Mouse (Mus musculus) thymus, postnatal 36 days (tissue): ENCODE measurements around the gene Ell.

Source experiments
- DNase-seq, 2 experiments: peaks; one replicate each; pipeline ENCODE4 v3.0.0; 2022; ENCODE audit warnings: mixed read lengths in 2 of 2

Ell gene

DNA sequence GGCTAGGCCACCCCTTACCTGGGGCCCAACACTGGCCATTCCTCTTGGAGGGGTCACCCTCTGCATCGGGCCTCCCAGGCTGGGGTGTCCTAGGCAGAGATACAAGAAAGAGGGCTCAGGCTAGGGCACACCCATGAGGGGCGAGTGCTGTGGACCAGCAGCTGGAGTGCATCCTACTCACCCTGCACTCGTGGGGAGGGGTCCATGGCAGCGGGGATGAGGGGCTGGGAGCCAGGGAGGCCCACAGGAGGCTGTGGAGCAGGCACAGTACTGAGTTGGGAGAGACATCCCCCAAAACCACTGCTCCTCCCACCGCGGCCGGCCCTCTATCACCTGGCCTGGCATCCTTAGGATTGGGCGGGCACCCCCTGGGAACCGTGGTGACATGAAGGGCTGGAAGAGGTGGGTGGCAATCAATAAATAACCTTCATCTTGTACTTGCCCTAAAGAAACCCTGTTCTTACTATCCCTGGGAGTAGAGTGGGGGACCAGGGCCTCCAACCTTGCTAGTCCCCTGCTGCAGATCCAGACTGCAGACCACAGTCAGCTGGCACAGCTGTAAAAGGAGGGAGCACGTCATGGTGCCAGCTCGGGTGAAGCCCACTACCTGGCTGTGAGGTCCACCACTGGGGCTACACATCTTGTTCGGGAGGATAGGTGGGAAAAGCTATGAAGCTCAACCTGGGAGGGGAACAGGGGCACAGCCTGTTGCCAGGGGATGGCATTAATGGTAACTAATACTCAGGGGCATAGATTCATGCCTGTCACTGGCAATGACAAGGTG, 60.4 kb downstream of the Ell start:
- no peak for DNase-seq

DNA sequence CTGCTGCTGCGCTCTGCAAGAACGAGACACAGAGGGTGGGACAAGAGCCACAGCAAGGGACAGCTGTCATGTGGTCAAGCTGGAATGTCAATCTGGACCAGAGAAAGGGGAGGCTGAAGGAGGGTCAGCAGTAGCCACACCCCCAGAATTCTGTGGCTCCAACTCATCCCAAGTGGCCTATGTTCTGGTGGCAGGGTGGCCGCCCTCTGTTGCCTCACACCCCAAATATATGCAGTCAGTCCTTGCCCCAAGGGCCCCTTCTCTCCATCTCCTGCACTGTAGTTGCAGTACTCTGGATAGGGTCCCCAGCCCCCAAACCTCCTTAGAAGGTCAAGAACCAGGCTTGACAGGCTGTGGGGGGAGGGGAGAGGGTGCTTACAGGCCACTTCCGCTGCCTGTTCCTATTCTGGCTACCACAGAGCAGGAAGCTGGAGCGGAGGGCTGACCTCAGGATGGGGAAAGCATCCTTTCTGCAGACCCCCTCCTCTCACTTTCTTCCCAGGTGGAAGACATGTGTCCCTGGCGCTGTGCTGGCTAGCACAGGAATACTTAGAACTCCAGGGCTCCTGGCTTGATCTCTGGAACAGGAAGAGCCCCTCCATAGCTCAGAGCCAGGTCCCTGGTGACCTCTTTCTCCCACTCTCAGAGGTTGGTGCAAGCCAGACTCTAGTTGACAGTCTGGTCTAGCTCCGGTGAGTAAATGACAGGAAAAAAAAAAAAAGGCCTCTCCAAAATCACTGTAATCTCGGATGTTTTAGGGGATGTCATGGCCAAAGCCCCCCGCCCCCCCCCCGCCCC, 61.4 kb downstream of the Ell start:
- no peak for DNase-seq

GRCm38 (mm10) chr8:70601271-70601649, 62.0 kb downstream of the Ell start:
- DNase-seq = peak; percentile 56 to 77

GRCm38 (mm10) chr8:70602139-70602811, 63.0 kb downstream of the Ell start:
- DNase-seq = peak in 1 of 2 experiments; percentile 7

GRCm38 (mm10) chr8:70604558-70604957, 65.3 kb downstream of the Ell start:
- DNase-seq = peak in 1 of 2 experiments; percentile 5

GRCm38 (mm10) chr8:70605871-70606779, 66.9 kb downstream of the Ell start:
- peak in 1 of 2 experiments; percentile 10 for DNase-seq

GRCm38 (mm10) chr8:70606780-70607602, 67.7 kb downstream of the Ell start:
- DNase-seq = peak in 1 of 2 experiments; percentile 25

DNA sequence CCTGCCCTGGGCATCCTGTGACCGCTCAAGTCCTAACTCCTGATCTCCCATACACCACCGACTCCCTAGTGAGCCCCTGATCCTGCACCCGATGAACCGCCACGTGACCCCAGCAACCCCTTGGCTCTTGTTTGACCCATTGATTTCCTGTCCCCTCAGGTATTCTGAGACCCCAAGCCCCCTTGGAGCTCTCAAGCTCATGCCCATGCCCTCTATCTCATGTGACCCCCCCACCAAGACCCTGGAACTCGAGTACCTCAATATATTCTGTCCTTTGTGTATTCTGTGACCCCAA, 68.3 kb downstream of the Ell start:
- DNase-seq = peak in 1 of 2 experiments; percentile 40

GRCm38 (mm10) chr8:70607898-70608748, 68.9 kb downstream of the Ell start:
- DNase-seq = peak; percentile 53 to 64

GRCm38 (mm10) chr8:70608749-70609367, 69.6 kb downstream of the Ell start, which contains the start of gene Ssbp4:
Gene Ssbp4, minus strand, starts transcription at chr8:70608872.
- no peak for DNase-seq

- DNase-seq = peak; percentile 84 to 92
These were observed 70.2 kb downstream of the Ell start for GRCm38 (mm10) chr8:70609368-70609848.

- peak; percentile 77 to 88 for DNase-seq
These were observed 70.9 kb downstream of the Ell start for GRCm38 (mm10) chr8:70609849-70610795.

- peak; percentile 88 to 91 for DNase-seq
These were observed 71.8 kb downstream of the Ell start for GRCm38 (mm10) chr8:70610796-70611771.

DNA sequence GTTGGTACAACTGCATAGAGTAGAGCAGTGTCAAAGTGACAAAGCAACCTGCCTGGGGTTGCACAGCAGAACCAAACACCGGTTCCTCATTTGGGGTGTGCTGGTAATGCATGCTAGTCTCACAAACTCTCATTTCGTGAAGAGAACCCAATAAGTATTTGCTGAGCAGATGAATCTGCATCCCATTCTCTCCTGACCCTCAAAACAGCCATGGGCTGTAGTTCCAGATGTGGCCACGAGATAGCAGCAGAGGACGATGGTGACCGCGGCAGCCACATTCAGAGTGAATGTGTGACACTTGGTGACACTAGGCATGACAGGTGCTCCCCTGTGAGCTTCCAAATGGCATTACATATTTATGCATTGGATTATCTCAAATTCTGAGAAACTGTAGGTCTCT, 72.6 kb downstream of the Ell start:
- DNase-seq = peak; percentile 89 to 93

DNA sequence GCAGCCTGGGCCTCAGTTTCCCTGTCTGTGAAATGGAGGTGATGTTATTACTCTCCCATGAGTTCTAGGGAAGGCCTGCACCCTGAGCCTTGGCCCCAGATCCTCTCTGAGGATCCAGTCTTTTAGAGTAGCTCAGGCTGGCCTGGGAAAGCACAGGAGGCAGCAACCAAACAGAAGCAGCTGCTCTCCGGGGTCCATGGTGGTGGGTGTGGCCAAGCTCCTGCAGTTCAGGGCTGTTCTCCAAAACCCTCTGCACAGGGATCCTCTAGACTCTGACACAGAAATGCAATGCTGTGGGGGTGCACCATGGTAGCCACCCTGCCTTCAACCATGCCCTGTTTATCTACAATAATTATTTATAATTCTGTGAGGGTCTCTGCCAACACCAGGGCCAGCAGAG, 74.5 kb downstream of the Ell start:
- DNase-seq = peak in 1 of 2 experiments; percentile 4

- peak in 1 of 2 experiments; percentile 2 for DNase-seq
These were observed 75.2 kb downstream of the Ell start for GRCm38 (mm10) chr8:70614469-70614868.

DNA sequence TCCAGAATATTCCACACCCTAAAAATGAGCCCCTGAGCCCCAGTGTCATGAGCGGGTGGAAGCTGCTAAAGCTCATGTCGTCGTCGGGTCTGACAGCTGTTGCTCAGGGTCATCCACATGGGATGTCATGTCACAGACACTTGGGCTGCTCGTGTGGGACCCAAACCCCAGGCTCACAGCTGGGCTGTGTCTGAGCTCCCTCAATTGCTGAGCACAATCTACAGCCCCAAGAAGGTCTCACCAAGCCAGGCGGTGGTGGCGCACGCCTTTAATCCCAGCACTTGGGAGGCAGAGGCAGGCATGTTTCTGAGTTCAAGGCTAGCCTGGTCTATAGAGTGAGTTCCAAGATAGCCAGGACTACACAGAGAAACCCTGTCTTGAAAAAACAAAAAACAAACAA, 76.0 kb downstream of the Ell start:
- peak in 1 of 2 experiments; percentile 5 for DNase-seq
